Mouse (Mus musculus): ENCODE data around the gene Mtr.

DNA sequence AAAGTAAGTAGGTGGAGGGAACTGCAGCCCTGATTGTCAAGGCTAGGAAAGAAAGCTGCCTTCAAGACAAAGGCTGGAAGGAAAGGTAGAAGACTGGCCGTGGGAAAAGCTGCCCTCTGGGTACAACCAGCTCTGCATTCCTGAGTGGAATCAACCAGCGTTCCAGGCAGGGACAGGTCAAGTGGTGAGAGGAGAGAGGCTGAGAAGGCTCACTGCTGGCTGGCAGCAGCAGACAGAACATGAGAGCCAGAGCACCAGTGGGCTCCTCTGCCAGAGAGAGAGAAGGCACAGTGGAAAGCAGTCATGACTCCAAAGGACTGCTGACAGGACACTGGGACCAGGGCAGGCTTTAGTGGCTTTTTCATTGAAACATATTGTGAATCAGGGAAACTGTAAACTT lies 46.9 kb downstream of the Mtr start:
- no peak for TF ChIP-seq CTCF (IDR thresholded peaks at IDR 0.05; ENCODE audit: low read depth)
- TF ChIP-seq EP300 (IDR thresholded peaks at IDR 0.05; ENCODE audit: low read depth): no peak
